Mouse (Mus musculus) hindlimb bud, embryonic 11.5 days (tissue): ENCODE results near the gene Pdyn.

Experiments
- DNase-seq: peaks from one replicate; pipeline ENCODE4 v3.0.0-alpha.2; 2012; ENCODE audit warnings: low read depth, low spot score; ENCODE audit errors: extremely low spot score

Pdyn gene

GRCm38 (mm10) chr2:129655033-129655432, 44.6 kb downstream of the Pdyn start:
- DNase-seq = no peak

GRCm38 (mm10) chr2:129654233-129654950, 45.3 kb downstream of the Pdyn start:
- no peak for DNase-seq

- DNase-seq = no peak
These were observed 46.0 kb downstream of the Pdyn start for GRCm38 (mm10) chr2:129653632-129654031.

GRCm38 (mm10) chr2:129652616-129653015, 47.0 kb downstream of the Pdyn start:
- DNase-seq = no peak
